Mouse (Mus musculus) neural tube, embryonic 14.5 days (tissue): ENCODE results near the gene Atf6b. TPM values are rescaled to one million over a fixed set of nuclear protein-coding genes. Genes with fewer than 3 reads are reported as not detected.

Source experiments
- ATAC-seq: fragments of 200-750 bp; cut with Nextera tagmentation; 2 replicates; pipeline ENCODE4 v1.8.0; 2017; ENCODE audit warnings: low read depth, mild to moderate bottlenecking, moderate TSS enrichment, moderate library complexity
- H3K27ac ChIP-seq: fragments of 300-500 bp; sonication (generic); 2 replicates; pipeline ENCODE4 v1.5.1; 2014; ENCODE audit warnings: low read depth, mild to moderate bottlenecking, control low read depth, low read length, moderate library complexity, mixed read lengths
- H3K27me3 ChIP-seq: fragments of 300-500 bp; sonication (generic); 2 replicates; pipeline ENCODE4 v1.6.1; 2014; ENCODE audit warnings: low read length; ENCODE audit not compliant: control insufficient read depth, insufficient read depth
- H3K36me3 ChIP-seq: fragments of 300-500 bp; sonication (generic); 2 replicates; pipeline ENCODE4 v1.6.1; 2014; ENCODE audit warnings: low read length, mixed read lengths; ENCODE audit not compliant: control insufficient read depth, insufficient read depth
- H3K4me1 ChIP-seq: fragments of 300-500 bp; sonication (generic); 2 replicates; pipeline ENCODE4 v1.6.1; 2014; ENCODE audit warnings: low read length; ENCODE audit not compliant: control insufficient read depth, insufficient read depth
- H3K4me2 ChIP-seq: fragments of 300-500 bp; sonication (generic); 2 replicates; pipeline ENCODE4 v1.6.1; 2014; ENCODE audit warnings: mild to moderate bottlenecking, low read depth, low read length, control low read depth
- H3K4me3 ChIP-seq: fragments of 300-500 bp; sonication (generic); 2 replicates; pipeline ENCODE4 v1.5.1; 2014; ENCODE audit warnings: low read depth, low read length, control low read depth, mixed read lengths
- H3K9ac ChIP-seq: fragments of 300-500 bp; sonication (generic); replicated peaks from 2 replicates; pipeline ENCODE4 v1.6.1; 2014; ENCODE audit warnings: low read depth, mild to moderate bottlenecking, control low read depth, low read length, mixed read lengths
- H3K9me3 ChIP-seq: fragments of 300-500 bp; sonication (generic); 2 replicates; pipeline ENCODE4 v1.6.1; 2016; ENCODE audit warnings: low read length; ENCODE audit not compliant: control insufficient read depth
- WGBS: fragments of 180-500 bp; shearing (Covaris S2); extraction: QIAGEN DNeasy Blood & Tissue Kit; methylation state at CpG from one replicate; pipeline ENCODE4 v1.1.7; 2014; 5-methylcytosine and 5-hydroxymethylcytosine counted together
- polyA plus RNA-seq: library from polyadenylated mRNA; unstranded; fragments of >200 nt; fragmentation: Nextera tagmentation; extraction: Ambion mirVana; gene quantifications from 2 replicates; pipeline ENCODE4 v1.2.1, GENCODE M21; 2014

Gene Atf6b
- polyA plus RNA-seq: 71.8 and 92.5 TPM in 2 replicates

GRCm38 (mm10) chr17:34646906-34647787 is at the start of gene Atf6b:
Gene Atf6b, plus strand, starts transcription at chr17:34647146.
- WGBS: under 1% methylated on average over 63 of the region's 66 CpGs

DNA sequence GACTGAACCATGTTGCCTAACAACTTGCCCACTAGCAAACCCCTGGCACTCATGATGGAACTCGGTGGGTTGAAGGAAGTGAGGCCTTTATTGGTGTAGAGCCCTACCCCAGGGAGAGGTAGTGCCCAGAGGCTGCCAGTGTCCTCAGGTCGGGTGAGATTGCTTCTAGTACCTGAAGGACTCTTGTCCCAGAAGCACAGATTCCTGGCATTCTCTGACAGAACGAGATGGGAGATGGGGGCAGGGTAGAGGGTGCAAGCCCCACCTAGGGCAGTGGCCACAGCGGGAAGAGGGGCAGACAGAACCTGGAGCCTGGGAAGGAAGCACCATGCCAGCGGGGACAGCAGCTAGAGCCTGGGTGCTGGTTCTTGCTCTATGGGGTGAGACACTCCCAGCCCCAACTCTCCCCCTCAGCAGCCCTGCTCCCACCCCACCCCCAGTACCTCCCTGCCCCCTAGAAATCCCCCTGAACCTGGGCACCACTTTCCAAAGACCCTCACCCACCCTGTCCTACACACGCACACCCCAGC is 49.3 kb upstream of the Atf6b start, which contains the start of gene Ager:
TSS of gene Ager (plus strand) at position 297 of the 530 bp plus-strand sequence.
- Histone ChIP-seq H3K27me3 (no peaks in the 10 kb centered on the region), H3K36me3 (peaks cover 20% of the 10 kb centered on the region; the same call in 1 of the 2 replicates), H3K27ac (no peak within 1 kb of the TSS), H3K4me1 (peaks cover 25% of the 10 kb centered on the region), H3K4me3 (no peak within 1 kb of the TSS), H3K9me3 (no peaks in the 10 kb centered on the region), H3K9ac (no peak within 1 kb of the TSS), H3K4me2 (no peak within 1 kb of the TSS)
- no peak for ATAC-seq
- 22% methylated on average over 6 of the region's 6 CpGs for WGBS

More at GRCm38 (mm10) chr17:34646906-34647787, at the start of gene Atf6b:
- Histone ChIP-seq H3K9ac (peak within 1 kb of the TSS; percentile 94), H3K4me1 (peaks cover 20% of the 10 kb centered on the region), H3K36me3 (peaks cover 20% of the 10 kb centered on the region; the same call in 1 of the 2 replicates), H3K9me3 (no peaks in the 10 kb centered on the region), H3K4me3 (peak within 1 kb of the TSS; percentile 100), H3K27ac (peak within 1 kb of the TSS; percentile 75), H3K27me3 (no peaks in the 10 kb centered on the region), H3K4me2 (peak within 1 kb of the TSS; percentile 81)
- peak; percentile 97 for ATAC-seq

- Histone ChIP-seq H3K4me2 (no peak overlapping the region), H3K27ac (no peak overlapping the region), H3K9me3 (no peaks in the 10 kb centered on the region), H3K9ac (no peak overlapping the region), H3K36me3 (peaks cover 18% of the 10 kb centered on the region; the same call in 1 of the 2 replicates), H3K27me3 (no peaks in the 10 kb centered on the region), H3K4me3 (no peak overlapping the region), H3K4me1 (peaks cover 13% of the 10 kb centered on the region; the same call in 1 of the 2 replicates)
- no peak for ATAC-seq
- WGBS: 81% methylated on average over 9 of the region's 9 CpGs
Measured at GRCm38 (mm10) chr17:34599891-34600290, 47.1 kb upstream of the Atf6b start.

- Histone ChIP-seq H3K4me1 (peaks cover 18% of the 10 kb centered on the region), H3K9me3 (no peaks in the 10 kb centered on the region), H3K4me2 (peak overlapping the region; percentile 89; the same call in 1 of the 2 replicates), H3K9ac (no peak overlapping the region), H3K36me3 (peaks cover 8% of the 10 kb centered on the region; the same call in 1 of the 2 replicates), H3K27me3 (no peaks in the 10 kb centered on the region), H3K4me3 (no peak overlapping the region), H3K27ac (no peak overlapping the region)
- no peak for ATAC-seq
- 89% methylated on average over 12 of the region's 12 CpGs for WGBS
Measured at GRCm38 (mm10) chr17:34601796-34602195, 45.1 kb upstream of the Atf6b start.

GRCm38 (mm10) chr17:34603375-34604060 is 43.4 kb upstream of the Atf6b start, which contains the start of gene Rnf5:
Gene Rnf5, minus strand, starts transcription at chr17:34603690.
- Histone ChIP-seq H3K4me3 (peak within 1 kb of the TSS; percentile 90), H3K27me3 (no peaks in the 10 kb centered on the region), H3K4me1 (peaks cover 19% of the 10 kb centered on the region), H3K36me3 (peaks cover 8% of the 10 kb centered on the region; the same call in 1 of the 2 replicates), H3K9me3 (no peaks in the 10 kb centered on the region), H3K9ac (peak within 1 kb of the TSS; percentile 96), H3K27ac (peak within 1 kb of the TSS; percentile 86), H3K4me2 (peak within 1 kb of the TSS; percentile 97)
- peak; percentile 94 for ATAC-seq
- under 1% methylated on average over 28 of the region's 30 CpGs for WGBS

- peak within 1 kb of the TSS; percentile 86 for H3K27ac ChIP-seq
- H3K9me3 ChIP-seq: no peaks in the 10 kb centered on the region
- peaks cover 8% of the 10 kb centered on the region; the same call in 1 of the 2 replicates for H3K36me3 ChIP-seq
- ATAC-seq: peak; percentile 86
- H3K4me1 ChIP-seq: peaks cover 23% of the 10 kb centered on the region
- peak within 1 kb of the TSS; percentile 96 for H3K9ac ChIP-seq
- no peaks in the 10 kb centered on the region for H3K27me3 ChIP-seq
- peak within 1 kb of the TSS; percentile 97 for H3K4me2 ChIP-seq
- WGBS: under 1% methylated on average over 35 of the region's 35 CpGs
- peak within 1 kb of the TSS; percentile 90 for H3K4me3 ChIP-seq
Measured at GRCm38 (mm10) chr17:34604061-34604508, 42.9 kb upstream of the Atf6b start, which contains the start of gene Agpat1. Gene Agpat1, plus strand, starts transcription at chr17:34604262.

- Histone ChIP-seq H3K4me1 (peaks cover 23% of the 10 kb centered on the region), H3K27me3 (no peaks in the 10 kb centered on the region), H3K9me3 (no peaks in the 10 kb centered on the region), H3K36me3 (peaks cover 8% of the 10 kb centered on the region; the same call in 1 of the 2 replicates), H3K4me2 (peak overlapping the region; percentile 97), H3K4me3 (peak overlapping the region; percentile 90), H3K9ac (peak overlapping the region; percentile 96), H3K27ac (peak overlapping the region; percentile 86)
- 9% methylated on average over 24 of the region's 24 CpGs for WGBS
- ATAC-seq: no peak
Measured at GRCm38 (mm10) chr17:34604511-34605237, 42.3 kb upstream of the Atf6b start.

- Histone ChIP-seq H3K36me3 (peaks cover 5% of the 10 kb centered on the region; the same call in 1 of the 2 replicates), H3K4me3 (peak overlapping the region; percentile 90), H3K4me1 (peaks cover 23% of the 10 kb centered on the region), H3K27ac (peak overlapping the region; percentile 86), H3K9ac (peak overlapping the region; percentile 96), H3K4me2 (peak overlapping the region; percentile 97), H3K9me3 (no peaks in the 10 kb centered on the region), H3K27me3 (no peaks in the 10 kb centered on the region)
- 0% methylated on average over 28 of the region's 30 CpGs for WGBS
- ATAC-seq: peak; percentile 42
Measured at GRCm38 (mm10) chr17:34605609-34606008, 41.3 kb upstream of the Atf6b start.
